In the genomic region with DNA sequence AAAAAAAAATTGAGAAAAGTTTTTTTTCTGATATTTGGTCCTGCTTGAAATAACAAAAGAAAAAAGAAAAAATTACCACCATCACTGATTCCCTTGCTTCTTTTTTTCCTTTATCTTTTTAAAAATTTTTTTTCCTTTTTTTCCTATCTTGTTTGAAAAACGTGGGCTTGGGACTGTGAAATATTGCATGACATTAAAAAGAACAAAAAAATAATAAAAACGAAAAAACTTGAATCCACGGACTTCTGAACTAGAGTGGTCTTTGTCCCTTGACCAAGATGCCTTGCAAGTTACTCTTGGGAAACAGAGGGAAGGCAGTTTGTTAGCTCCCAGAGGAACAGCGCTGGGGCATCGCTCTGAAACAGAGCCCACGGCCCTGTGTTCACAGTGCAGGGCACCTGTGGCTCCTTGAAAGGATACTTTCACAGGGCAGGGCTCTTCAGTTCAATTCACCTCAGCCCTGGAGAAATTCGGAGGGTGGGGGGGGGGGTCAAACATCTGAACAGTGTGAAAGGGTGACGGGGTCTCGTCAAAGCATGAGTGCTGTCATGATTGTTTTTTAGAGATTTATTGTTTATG, we compare ENCODE assay signal across 8 mouse cellular contexts. TPM values are rescaled to one million over a fixed set of nuclear protein-coding genes. Genes with fewer than 3 reads are reported as not detected.
DNase-seq lines count a peak whose midpoint lies in the region; ATAC-seq lines count a peak whose summit lies in the region.

No protein-coding gene starts in this region.

- H3K9me3 ChIP-seq in kidney, embryonic 16.5 days (ENCODE audit: low read length) = no peaks in the 10 kb centered on the region
- H3K9me3 ChIP-seq in embryonic facial prominence, embryonic 11.5 days (replicated peaks; ENCODE audit: control insufficient read depth, low read length) = no peaks in the 10 kb centered on the region
- no peaks in the 10 kb centered on the region for H3K9me3 ChIP-seq in intestine, embryonic 15.5 days
- no peaks in the 10 kb centered on the region for H3K9me3 ChIP-seq in neural tube, embryonic 12.5 days

- no peak overlapping the region for H3K27ac ChIP-seq in kidney, embryonic 16.5 days (ENCODE audit: low read length)
- 0 out of 2 replicates have a peak overlapping the region, but pooled peaks have one; percentile 95 for H3K27ac ChIP-seq in embryonic facial prominence, embryonic 11.5 days (replicated peaks; ENCODE audit: low read depth, low read length)
- no peak overlapping the region for H3K27ac ChIP-seq in intestine, embryonic 15.5 days
- no peak overlapping the region for H3K27ac ChIP-seq in neural tube, embryonic 12.5 days

- H3K27me3 ChIP-seq in kidney, embryonic 16.5 days (ENCODE audit: insufficient read depth, low read length) = no peaks in the 10 kb centered on the region
- H3K27me3 ChIP-seq in embryonic facial prominence, embryonic 11.5 days (ENCODE audit: control insufficient read depth, insufficient read depth, low read length) = no peaks in the 10 kb centered on the region
- no peaks in the 10 kb centered on the region for H3K27me3 ChIP-seq in intestine, embryonic 15.5 days (replicated peaks)
- H3K27me3 ChIP-seq in neural tube, embryonic 12.5 days (replicated peaks) = no peaks in the 10 kb centered on the region

- peak overlapping the region; percentile 62 for H3K4me2 ChIP-seq in kidney, embryonic 16.5 days (replicated peaks; ENCODE audit: low read depth, low read length)
- H3K4me2 ChIP-seq in embryonic facial prominence, embryonic 11.5 days (ENCODE audit: low read depth, low read length) = peak overlapping the region; percentile 89
- peak overlapping the region; percentile 59 for H3K4me2 ChIP-seq in intestine, embryonic 15.5 days (replicated peaks)
- H3K4me2 ChIP-seq in neural tube, embryonic 12.5 days (replicated peaks) = peak overlapping the region; percentile 56

- H3K9ac ChIP-seq in kidney, embryonic 16.5 days (replicated peaks; ENCODE audit: low read length) = peak overlapping the region; percentile 70
- H3K9ac ChIP-seq in embryonic facial prominence, embryonic 11.5 days (replicated peaks; ENCODE audit: low read length) = 0 out of 2 replicates have a peak overlapping the region, but pooled peaks have one; percentile 14
- H3K9ac ChIP-seq in intestine, embryonic 15.5 days = no peak overlapping the region
- no peak overlapping the region for H3K9ac ChIP-seq in neural tube, embryonic 12.5 days

- 27% methylated on average over 9 of the region's 9 CpGs for WGBS in kidney, embryonic 16.5 days
- WGBS in embryonic facial prominence, embryonic 11.5 days = 27% methylated on average over 9 of the region's 9 CpGs
- 26% methylated on average over 9 of the region's 9 CpGs for WGBS in intestine, embryonic 15.5 days
- WGBS in neural tube, embryonic 12.5 days = 33% methylated on average over 9 of the region's 9 CpGs

- no peak for ATAC-seq in kidney, embryonic 16.5 days (ENCODE audit: low FRiP score, low TSS enrichment)
- ATAC-seq in embryonic facial prominence, embryonic 11.5 days (replicated peaks; ENCODE audit: insufficient number of reproducible peaks, low FRiP score, low TSS enrichment, low read depth) = no peak
- ATAC-seq in intestine, embryonic 15.5 days = no peak
- no peak for ATAC-seq in neural tube, embryonic 12.5 days (ENCODE audit: low FRiP score, low read depth)
- ATAC-seq in cerebellum, adult (ENCODE audit: insufficient number of reproducible peaks, low FRiP score, low TSS enrichment) = no peak

- H3K4me1 ChIP-seq in kidney, embryonic 16.5 days (ENCODE audit: insufficient read depth, low read length) = peaks cover 22% of the 10 kb centered on the region
- peaks cover 2% of the 10 kb centered on the region for H3K4me1 ChIP-seq in embryonic facial prominence, embryonic 11.5 days (ENCODE audit: control insufficient read depth, insufficient read depth, low read length)
- H3K4me1 ChIP-seq in intestine, embryonic 15.5 days (replicated peaks) = peaks cover 30% of the 10 kb centered on the region
- H3K4me1 ChIP-seq in neural tube, embryonic 12.5 days = peaks cover 23% of the 10 kb centered on the region

- no peak for DNase-seq in kidney, postnatal 36 days
- DNase-seq in embryonic facial prominence, embryonic 11.5 days (ENCODE audit: low spot score) = no peak
- no peak for DNase-seq in layer of hippocampus, postnatal 14 days (ENCODE audit: low spot score in 2 of 2)
- DNase-seq in cerebellum, postnatal 14 days = no peak

- no peaks in the 10 kb centered on the region for H3K36me3 ChIP-seq in kidney, embryonic 16.5 days (ENCODE audit: insufficient read depth, low read length)
- no peaks in the 10 kb centered on the region for H3K36me3 ChIP-seq in embryonic facial prominence, embryonic 11.5 days (replicated peaks; ENCODE audit: control insufficient read depth, insufficient read depth, low read depth, low read length)
- H3K36me3 ChIP-seq in intestine, embryonic 15.5 days = no peaks in the 10 kb centered on the region
- no peaks in the 10 kb centered on the region for H3K36me3 ChIP-seq in neural tube, embryonic 12.5 days

- peak overlapping the region; percentile 53 for H3K4me3 ChIP-seq in kidney, embryonic 16.5 days (ENCODE audit: low read length)
- H3K4me3 ChIP-seq in embryonic facial prominence, embryonic 11.5 days (ENCODE audit: low read depth, low read length) = peak overlapping the region; percentile 57
- peak overlapping the region; percentile 54 for H3K4me3 ChIP-seq in intestine, embryonic 15.5 days (replicated peaks)
- peak overlapping the region; percentile 53; the same call in 1 of the 2 replicates for H3K4me3 ChIP-seq in neural tube, embryonic 12.5 days

RNA-seq across cellular contexts. Expression of gene Ier2, which starts 22.6 kb away (rescaled TPM):
- polyA plus RNA-seq in kidney, embryonic 16.5 days (2015; fragmentation: Nextera tagmentation; extraction: Ambion mirVana) = 73.5 and 78.0 TPM in 2 replicates
- 86.9 and 89.6 TPM in 2 replicates for polyA plus RNA-seq in embryonic facial prominence, embryonic 11.5 days (2014; fragmentation: Nextera tagmentation; extraction: Ambion mirVana)
- polyA plus RNA-seq in intestine, embryonic 15.5 days (2015; fragmentation: Nextera tagmentation; extraction: Ambion mirVana) = 84.2 and 85.5 TPM in 2 replicates
- polyA plus RNA-seq in neural tube, embryonic 12.5 days (2016; fragmentation: Nextera tagmentation; extraction: Ambion mirVana) = 72.4 and 72.8 TPM in 2 replicates
- 10 to 100 TPM in 1 of 2 experiments, 1 to 10 TPM in 1; 9.5 to 12.5 TPM for total RNA-seq in layer of hippocampus, postnatal 14 days (2021)

RNA-seq across cellular contexts. Expression of gene Trmt1, which starts 46.0 kb away (rescaled TPM):
- 81.5 and 82.9 TPM in 2 replicates for polyA plus RNA-seq in kidney, embryonic 16.5 days (2015; fragmentation: Nextera tagmentation; extraction: Ambion mirVana)
- 61.5 and 64.7 TPM in 2 replicates for polyA plus RNA-seq in embryonic facial prominence, embryonic 11.5 days (2014; fragmentation: Nextera tagmentation; extraction: Ambion mirVana)
- 59.9 and 68.3 TPM in 2 replicates for polyA plus RNA-seq in intestine, embryonic 15.5 days (2015; fragmentation: Nextera tagmentation; extraction: Ambion mirVana)
- polyA plus RNA-seq in neural tube, embryonic 12.5 days (2016; fragmentation: Nextera tagmentation; extraction: Ambion mirVana) = 58.5 and 59.1 TPM in 2 replicates
- total RNA-seq in layer of hippocampus, postnatal 14 days (2021) = 10 to 100 TPM; 82.9 to 97.3 TPM

RNA-seq across cellular contexts. Expression of gene Nacc1, which starts 47.6 kb away (rescaled TPM):
- polyA plus RNA-seq in kidney, embryonic 16.5 days (2015; fragmentation: Nextera tagmentation; extraction: Ambion mirVana) = 22.5 and 26.7 TPM in 2 replicates
- 21.0 and 21.1 TPM in 2 replicates for polyA plus RNA-seq in embryonic facial prominence, embryonic 11.5 days (2014; fragmentation: Nextera tagmentation; extraction: Ambion mirVana)
- polyA plus RNA-seq in intestine, embryonic 15.5 days (2015; fragmentation: Nextera tagmentation; extraction: Ambion mirVana) = 14.8 and 17.0 TPM in 2 replicates
- 17.2 and 19.2 TPM in 2 replicates for polyA plus RNA-seq in neural tube, embryonic 12.5 days (2016; fragmentation: Nextera tagmentation; extraction: Ambion mirVana)
- 10 to 100 TPM; 84.0 to 85.6 TPM for total RNA-seq in layer of hippocampus, postnatal 14 days (2021)

Comparison
In these comparisons a context has a peak if more than half of its experiments do, and no peak if none do; other contexts are left out.
1. H3K9ac ChIP-seq: peak in kidney, embryonic 16.5 days (single experiment) and embryonic facial prominence, embryonic 11.5 days (single experiment); none in intestine, embryonic 15.5 days (single experiment) and neural tube, embryonic 12.5 days (single experiment).
2. Peak in every context shown above with its lines, with median percentiles within 50 percentile points of each other: H3K4me2 ChIP-seq and H3K4me3 ChIP-seq.